Mouse (Mus musculus): ENCODE measurements around the gene Lhfpl2. TPM values are rescaled to one million over a fixed set of nuclear protein-coding genes. Genes with fewer than 3 reads are reported as not detected.
A peak's percentile ranks its signal among the peaks of the same experiment; 100 is the strongest.

Gene Lhfpl2
- polyA plus RNA-seq, 1 experiment = 35.7 TPM

GRCm38 (mm10) chr13:94099087-94099486 lies 41.5 kb downstream of the Lhfpl2 start:
- no peak for TF ChIP-seq SRF (IDR thresholded peaks at IDR 0.05; ENCODE audit: control insufficient read depth, insufficient read length, low read depth)
- no peak for TF ChIP-seq MAX (IDR thresholded peaks at IDR 0.05; ENCODE audit: low read depth)
- no peak for TF ChIP-seq POLR2A (IDR thresholded peaks at IDR 0.05; ENCODE audit: insufficient read length, low read depth)
- TF ChIP-seq REST (IDR thresholded peaks at IDR 0.05; ENCODE audit: insufficient read depth, insufficient read length) = no peak
- no peak for TF ChIP-seq POLR2AphosphoS2 (IDR thresholded peaks at IDR 0.05; ENCODE audit: insufficient read length, low read depth)
- no peak for TF ChIP-seq MYOG (IDR thresholded peaks at IDR 0.05; ENCODE audit: control insufficient read depth in 1 of 3, insufficient read depth in 1 of 3, insufficient read length in 2 of 3, low read depth in 2 of 3)
- no peak for TF ChIP-seq CEBPB (IDR thresholded peaks at IDR 0.05; ENCODE audit: insufficient read depth, poor library complexity, severe bottlenecking)
- no peak for TF ChIP-seq TCF3 (IDR thresholded peaks at IDR 0.05; ENCODE audit: insufficient read length, low read depth)
- no peak for TF ChIP-seq USF1 (IDR thresholded peaks at IDR 0.05; ENCODE audit: low read depth)
- TF ChIP-seq E2F4 (IDR thresholded peaks at IDR 0.05; ENCODE audit: insufficient read depth) = no peak
- no peak overlapping the region for H3K4me3 ChIP-seq
- H3ac ChIP-seq (ENCODE audit: control insufficient read depth, insufficient read length) = no peak overlapping the region
- H3K4me2 ChIP-seq (ENCODE audit: low read depth) = no peak overlapping the region
- H3K36me3 ChIP-seq (ENCODE audit: control insufficient read depth, insufficient read depth) = peaks cover 12% of the 10 kb centered on the region
- H3K27me3 ChIP-seq (ENCODE audit: control insufficient read depth, insufficient read depth, insufficient read length) = no peaks in the 10 kb centered on the region
- H3K79me2 ChIP-seq (ENCODE audit: control insufficient read depth, insufficient read depth) = peaks cover 70% of the 10 kb centered on the region

DNA sequence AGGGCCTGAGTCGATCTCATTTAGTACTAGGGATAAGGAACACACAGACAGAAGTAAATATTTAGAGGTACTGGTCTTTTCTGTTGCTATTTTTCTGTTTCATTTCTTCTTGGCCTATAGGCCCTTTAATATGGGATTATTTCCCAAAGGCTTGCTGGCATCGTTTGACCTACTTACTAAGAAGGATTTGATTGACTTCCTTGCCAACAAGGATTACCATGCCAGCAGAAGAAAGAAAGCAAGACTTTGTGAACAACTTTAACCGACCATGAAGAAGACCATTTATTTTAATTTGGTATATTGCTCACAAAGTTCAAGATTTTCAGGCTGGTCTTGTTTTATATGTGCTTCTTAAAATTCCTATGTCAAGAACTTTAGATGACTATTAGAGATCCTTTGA lies 42.8 kb downstream of the Lhfpl2 start:
- H3K79me2 ChIP-seq (ENCODE audit: control insufficient read depth, insufficient read depth) = peaks cover 72% of the 10 kb centered on the region
- H3K36me3 ChIP-seq (ENCODE audit: control insufficient read depth, insufficient read depth) = peaks cover 22% of the 10 kb centered on the region
- no peak for TF ChIP-seq TCF3 (IDR thresholded peaks at IDR 0.05; ENCODE audit: insufficient read length, low read depth)
- TF ChIP-seq POLR2AphosphoS2 (IDR thresholded peaks at IDR 0.05; ENCODE audit: insufficient read length, low read depth) = no peak
- TF ChIP-seq MYOD1 (IDR thresholded peaks at IDR 0.05; ENCODE audit: control insufficient read depth in 1 of 3, insufficient read length in 2 of 3, low read depth in 2 of 3) = no peak
- no peak overlapping the region for H3K4me3 ChIP-seq
- no peak overlapping the region for H3ac ChIP-seq (ENCODE audit: control insufficient read depth, insufficient read length)
- no peak overlapping the region for H3K4me2 ChIP-seq (ENCODE audit: low read depth)
- H3K27me3 ChIP-seq (ENCODE audit: control insufficient read depth, insufficient read depth, insufficient read length) = no peaks in the 10 kb centered on the region

- H3K4me2 ChIP-seq (ENCODE audit: low read depth) = no peak overlapping the region
- H3K4me3 ChIP-seq = no peak overlapping the region
- H3K79me2 ChIP-seq (ENCODE audit: control insufficient read depth, insufficient read depth) = peaks cover 77% of the 10 kb centered on the region
- TF ChIP-seq USF1 (IDR thresholded peaks at IDR 0.05; ENCODE audit: low read depth) (no peak), MYOG (IDR thresholded peaks at IDR 0.05; ENCODE audit: control insufficient read depth in 1 of 3, insufficient read depth in 1 of 3, insufficient read length in 2 of 3, low read depth in 2 of 3) (peak in 2 of 3 experiments; percentile 35 to 66), MYOD1 (IDR thresholded peaks at IDR 0.05; ENCODE audit: control insufficient read depth in 1 of 3, insufficient read length in 2 of 3, low read depth in 2 of 3) (peak in 2 of 3 experiments; percentile 43 to 69), TCF3 (IDR thresholded peaks at IDR 0.05; ENCODE audit: insufficient read length, low read depth) (peak; percentile 5), POLR2AphosphoS2 (IDR thresholded peaks at IDR 0.05; ENCODE audit: insufficient read length, low read depth) (peak; percentile 60)
- H3ac ChIP-seq (ENCODE audit: control insufficient read depth, insufficient read length) = no peak overlapping the region
- H3K27me3 ChIP-seq (ENCODE audit: control insufficient read depth, insufficient read depth, insufficient read length) = no peaks in the 10 kb centered on the region
- peaks cover 22% of the 10 kb centered on the region for H3K36me3 ChIP-seq (ENCODE audit: control insufficient read depth, insufficient read depth)
Observed at GRCm38 (mm10) chr13:94101020-94101571, 43.5 kb downstream of the Lhfpl2 start.

- Histone ChIP-seq H3K4me3 (no peak overlapping the region), H3K27me3 (ENCODE audit: control insufficient read depth, insufficient read depth, insufficient read length) (no peaks in the 10 kb centered on the region), H3K79me2 (ENCODE audit: control insufficient read depth, insufficient read depth) (peaks cover 58% of the 10 kb centered on the region), H3K36me3 (ENCODE audit: control insufficient read depth, insufficient read depth) (peaks cover 22% of the 10 kb centered on the region), H3ac (ENCODE audit: control insufficient read depth, insufficient read length) (no peak overlapping the region), H3K4me2 (ENCODE audit: low read depth) (no peak overlapping the region)
- TF ChIP-seq REST (IDR thresholded peaks at IDR 0.05; ENCODE audit: insufficient read depth, insufficient read length) (no peak), MYOD1 (IDR thresholded peaks at IDR 0.05; ENCODE audit: control insufficient read depth in 1 of 3, insufficient read length in 2 of 3, low read depth in 2 of 3) (no peak), E2F4 (IDR thresholded peaks at IDR 0.05; ENCODE audit: insufficient read depth) (no peak), MAX (IDR thresholded peaks at IDR 0.05; ENCODE audit: low read depth) (no peak), USF1 (IDR thresholded peaks at IDR 0.05; ENCODE audit: low read depth) (no peak), POLR2A (IDR thresholded peaks at IDR 0.05; ENCODE audit: insufficient read length, low read depth) (no peak), TCF12 (IDR thresholded peaks at IDR 0.05; ENCODE audit: insufficient read depth, poor library complexity, severe bottlenecking) (no peak)
Observed at GRCm38 (mm10) chr13:94104866-94105475, 47.4 kb downstream of the Lhfpl2 start.

DNA sequence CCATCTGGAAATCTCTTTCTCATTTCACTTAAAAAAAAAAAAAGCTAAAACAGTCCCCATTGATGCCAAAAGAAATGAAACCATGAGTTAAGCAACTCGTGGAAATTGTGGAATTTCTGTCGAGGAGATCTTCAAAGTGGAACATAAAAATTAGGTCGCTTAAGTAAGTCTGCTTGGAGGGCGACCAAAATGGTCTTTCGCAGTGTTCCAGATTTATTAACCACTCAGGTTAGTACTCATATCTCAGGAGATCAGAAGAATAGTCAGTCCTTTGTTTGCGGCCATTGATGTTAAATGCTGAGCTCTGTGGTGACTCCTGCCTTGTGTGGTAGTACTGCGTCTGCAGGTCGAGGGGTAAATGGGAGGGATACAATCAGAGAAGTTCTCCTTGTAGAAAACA lies 48.8 kb downstream of the Lhfpl2 start:
- H3K36me3 ChIP-seq (ENCODE audit: control insufficient read depth, insufficient read depth) = peaks cover 22% of the 10 kb centered on the region
- no peak overlapping the region for H3K4me2 ChIP-seq (ENCODE audit: low read depth)
- peaks cover 59% of the 10 kb centered on the region for H3K79me2 ChIP-seq (ENCODE audit: control insufficient read depth, insufficient read depth)
- TF ChIP-seq USF1 (IDR thresholded peaks at IDR 0.05; ENCODE audit: low read depth) = no peak
- H3K27me3 ChIP-seq (ENCODE audit: control insufficient read depth, insufficient read depth, insufficient read length) = no peaks in the 10 kb centered on the region
- H3K4me3 ChIP-seq = no peak overlapping the region
- H3ac ChIP-seq (ENCODE audit: control insufficient read depth, insufficient read length) = no peak overlapping the region
